Mouse (Mus musculus) yolk sac, embryonic 10.5 days (tissue): Measurements from ENCODE around the gene Gm20823.
"Not testable (repeated sequence)": the region's sequence is repeated elsewhere in the genome, so short reads cannot be mapped to it uniquely, and the experiment has no call there.

Source experiments
- DNase-seq: peaks from one replicate; pipeline ENCODE4 v3.0.0-alpha.2; 2017; ENCODE audit warnings: low spot score

Gm20823 gene

GRCm38 (mm10) chrY:62464745-62465144 lies at the start of gene Gm20823:
Gm20823 (minus strand) TSS chrY:62464845.
- not testable (repeated sequence) for DNase-seq
